Mouse (Mus musculus) frontal cortex, postnatal 10 days (tissue): ENCODE measurements at regions not wholly inside any gene's neighbourhood (a gene's known extent, or its start where the extent isn't known, plus 50 kb on each side); places are given as distances from the start of the nearest gene placed in this dataset.

Source experiments
- DNase-seq, 2 experiments: peaks; one replicate each; pipeline ENCODE4 v3.0.0; 2022; ENCODE audit warnings: low spot score in 2 of 2, mixed read lengths in 1 of 2

GRCm38 (mm10) chr12:95563431-95563830 lies 128.6 kb upstream of the Flrt2 start:
- DNase-seq = no peak

GRCm38 (mm10) chr12:95576772-95577171 lies 115.3 kb upstream of the Flrt2 start:
- no peak for DNase-seq

GRCm38 (mm10) chr12:95589011-95589410 lies 103.0 kb upstream of the Flrt2 start:
- no peak for DNase-seq

GRCm38 (mm10) chr12:95619281-95619680 lies 72.7 kb upstream of the Flrt2 start:
- DNase-seq = no peak

- DNase-seq = no peak
Observed at GRCm38 (mm10) chr12:95631029-95631428, 61.0 kb upstream of the Flrt2 start.

DNA sequence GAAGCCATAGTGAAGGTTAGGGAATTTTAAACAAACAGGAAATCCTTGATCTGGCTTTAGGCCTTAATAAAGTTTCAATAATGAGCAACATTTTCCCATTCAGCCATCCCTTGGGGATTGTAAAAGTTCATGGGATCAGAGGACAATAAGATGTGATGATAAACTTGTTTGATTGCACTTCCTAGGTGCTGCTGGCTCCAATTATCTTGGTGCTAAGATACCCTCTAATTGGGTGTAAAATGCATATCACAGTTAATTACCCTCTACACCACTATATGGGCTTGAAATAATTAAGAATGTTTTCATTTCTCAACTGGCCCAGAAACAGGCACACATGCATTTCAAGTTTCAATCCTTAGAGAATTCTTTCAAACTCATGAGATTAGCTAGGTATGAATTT lies 55.4 kb upstream of the Flrt2 start:
- DNase-seq = no peak

DNA sequence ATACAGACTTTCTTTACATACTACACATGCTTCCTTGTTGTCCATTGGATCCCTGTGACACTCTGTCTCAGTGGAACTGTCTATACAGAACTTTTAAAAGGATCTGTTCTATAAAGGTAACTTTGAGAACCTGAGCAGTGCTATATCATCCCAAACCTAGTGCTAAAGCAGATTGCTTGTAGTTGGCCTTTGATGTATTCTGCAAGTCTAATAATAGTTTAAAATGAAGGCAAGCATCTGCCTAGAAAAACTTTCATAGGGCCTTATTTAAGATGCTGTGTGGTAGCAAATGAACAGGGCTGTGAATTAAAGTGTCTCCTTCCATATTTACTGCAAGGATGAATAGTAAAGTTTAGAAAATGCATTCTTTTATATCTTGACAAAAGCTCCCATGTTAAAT lies 52.1 kb upstream of the Flrt2 start:
- no peak for DNase-seq

DNA sequence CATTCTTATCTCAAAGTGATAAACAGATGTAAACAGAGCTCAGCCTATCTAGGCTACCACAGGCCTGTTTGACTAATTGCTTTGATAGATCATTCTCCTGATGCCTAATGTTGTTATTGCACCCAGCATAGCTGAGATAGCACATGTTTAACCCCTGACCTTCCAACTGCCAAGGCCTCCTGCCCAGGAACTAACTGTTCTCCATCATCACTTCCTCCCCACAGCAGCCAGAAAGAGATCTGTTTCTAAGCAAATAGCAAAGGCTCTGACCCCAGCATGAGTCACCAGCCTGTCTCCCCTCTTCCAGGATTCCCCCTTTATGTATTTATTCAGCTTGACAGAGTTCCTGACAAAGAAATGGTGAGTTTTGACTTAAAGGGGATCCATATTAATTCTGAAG lies 50.4 kb upstream of the Flrt2 start:
- no peak for DNase-seq
